Mouse (Mus musculus) forebrain, embryonic 10.5 days (tissue): Measurements from ENCODE around the gene Kcnk15. TPM values are rescaled to one million over a fixed set of nuclear protein-coding genes. Genes with fewer than 3 reads are reported as not detected.

Source experiments
- DNase-seq: peaks from one replicate; pipeline ENCODE4 v3.0.0-alpha.2; 2017; ENCODE audit warnings: low spot score; ENCODE audit errors: extremely low spot score
- H3K27ac ChIP-seq: fragments of 300-500 bp; sonication (generic); 2 replicates; pipeline ENCODE4 v1.5.1; 2016; ENCODE audit warnings: mild to moderate bottlenecking
- H3K27me3 ChIP-seq: fragments of 300-500 bp; sonication (generic); 2 replicates; pipeline ENCODE4 v1.6.1; 2016; ENCODE audit warnings: mild to moderate bottlenecking; ENCODE audit not compliant: poor library complexity, severe bottlenecking
- H3K36me3 ChIP-seq: fragments of 300-500 bp; sonication (generic); replicated peaks from 2 replicates; pipeline ENCODE4 v1.6.1; 2016; ENCODE audit warnings: mild to moderate bottlenecking, moderate library complexity
- H3K4me1 ChIP-seq: fragments of 300-500 bp; sonication (generic); 2 replicates; pipeline ENCODE4 v1.6.1; 2016
- H3K4me3 ChIP-seq: fragments of 300-500 bp; sonication (generic); 2 replicates; pipeline ENCODE4 v1.5.1; 2016; ENCODE audit warnings: mild to moderate bottlenecking, moderate library complexity
- H3K9me3 ChIP-seq: fragments of 300-500 bp; sonication (generic); 2 replicates; pipeline ENCODE4 v1.6.1; 2016; ENCODE audit warnings: mild to moderate bottlenecking, moderate library complexity
- WGBS: fragments of 180-500 bp; shearing (Covaris S2); methylation state at CpG from one replicate; pipeline ENCODE4 v1.1.7; 2016; 5-methylcytosine and 5-hydroxymethylcytosine counted together
- polyA plus RNA-seq: library from polyadenylated mRNA; unstranded; fragments of >200 nt; fragmentation: Nextera tagmentation; extraction: Ambion mirVana; gene quantifications from 2 replicates; pipeline ENCODE4 v1.2.1, GENCODE M21; 2016

Kcnk15 gene
- polyA plus RNA-seq, 1 experiment from 2014 or later = not detected

DNA sequence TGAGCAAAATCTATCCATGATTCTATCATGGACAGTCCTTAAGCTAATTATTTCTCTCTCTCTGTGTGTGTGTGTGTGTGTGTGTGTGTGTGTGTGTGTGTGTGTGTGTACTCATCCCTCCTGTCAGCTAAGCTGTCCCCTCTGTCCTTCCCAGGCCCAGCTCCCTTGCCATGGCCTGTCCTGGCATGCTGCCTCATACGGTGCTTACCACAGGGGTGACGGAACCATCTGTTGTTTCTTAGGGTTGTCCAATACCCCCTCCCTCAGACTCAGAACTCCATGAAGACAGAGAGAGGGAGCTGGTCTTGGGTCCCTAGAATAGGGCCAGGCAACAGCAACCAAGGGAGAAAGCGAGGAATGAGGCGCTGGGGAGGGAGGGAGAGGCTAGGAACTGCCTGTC lies 50.9 kb downstream of the Kcnk15 start:
- Histone ChIP-seq H3K9me3 (no peaks in the 10 kb centered on the region), H3K4me3 (no peak overlapping the region), H3K27ac (no peak overlapping the region), H3K4me1 (peaks cover 12% of the 10 kb centered on the region), H3K27me3 (no peaks in the 10 kb centered on the region), H3K36me3 (no peaks in the 10 kb centered on the region)
- 89% methylated on average over 4 of the region's 4 CpGs for WGBS
- no peak for DNase-seq

- Histone ChIP-seq H3K9me3 (no peaks in the 10 kb centered on the region), H3K4me3 (no peak overlapping the region)
- WGBS = 75% methylated on average over 5 of the region's 5 CpGs
These were observed 53.7 kb downstream of the Kcnk15 start for GRCm38 (mm10) chr2:163907131-163907530.

More at GRCm38 (mm10) chr2:163907131-163907530, 53.7 kb downstream of the Kcnk15 start:
- no peaks in the 10 kb centered on the region for H3K36me3 ChIP-seq
- no peak for DNase-seq
- H3K4me1 ChIP-seq = peaks cover 16% of the 10 kb centered on the region
- H3K27ac ChIP-seq = no peak overlapping the region
- H3K27me3 ChIP-seq = peaks cover 5% of the 10 kb centered on the region; the same call in 1 of the 2 replicates

Other genes with a start within 250 kb of the Kcnk15 start
- 22.1 and 24.1 TPM in 2 replicates for gene Serinc3, start 208.5 kb upstream of the Kcnk15 start, polyA plus RNA-seq
- 212 and 215 TPM in 2 replicates for gene Pkig, start 195.3 kb upstream of the Kcnk15 start, polyA plus RNA-seq
- gene Ada, start 103.4 kb upstream of the Kcnk15 start, polyA plus RNA-seq = 13.6 and 13.9 TPM in 2 replicates
- 0.29 and 0.34 TPM in 2 replicates for gene Ccn5, start 32.8 kb upstream of the Kcnk15 start, polyA plus RNA-seq
- 1.1 TPM in 2 replicates for gene Rims4, start 65.0 kb downstream of the Kcnk15 start, polyA plus RNA-seq
- gene Ywhab, start 141.3 kb downstream of the Kcnk15 start, polyA plus RNA-seq = 308 and 317 TPM in 2 replicates
- gene Pabpc1l, start 171.8 kb downstream of the Kcnk15 start, polyA plus RNA-seq = 1.5 and 1.6 TPM in 2 replicates
- 38.8 and 39.8 TPM in 2 replicates for gene Stk4, start 216.7 kb downstream of the Kcnk15 start, polyA plus RNA-seq
- gene Tomm34, start 217.5 kb downstream of the Kcnk15 start, polyA plus RNA-seq = 59.4 and 59.9 TPM in 2 replicates